Mouse (Mus musculus): Measurements from ENCODE around the gene Ptk7. TPM values are rescaled to one million over a fixed set of nuclear protein-coding genes. Genes with fewer than 3 reads are reported as not detected.

Gene Ptk7
- total and polyA plus RNA-seq, 3 experiments = 0.11 to 4.8 (median 0.29) TPM

DNA sequence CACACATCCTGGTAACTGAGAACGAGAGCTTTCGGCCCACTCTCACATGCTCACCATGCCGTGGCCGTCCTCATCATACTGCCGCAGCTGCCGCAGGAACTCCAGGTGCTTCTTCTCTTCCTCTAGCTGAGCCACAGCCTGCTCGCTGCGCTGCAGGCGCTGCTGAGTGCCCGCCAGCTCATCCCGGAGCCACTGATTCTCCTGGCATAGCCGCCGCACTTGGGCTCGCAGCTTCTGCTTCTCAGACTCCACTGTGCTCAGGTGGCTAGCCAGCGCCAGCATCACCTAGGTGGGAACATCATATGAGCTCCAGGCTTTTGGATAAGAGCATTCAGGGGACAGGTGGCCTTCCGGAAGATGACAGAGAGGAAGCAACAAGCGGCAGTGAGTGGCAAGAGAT, 12.8 kb upstream of the Ptk7 start:
- no peak overlapping the region for H3K27ac ChIP-seq (ENCODE audit: insufficient read depth, low read depth)
- no peak overlapping the region for H3K4me2 ChIP-seq (ENCODE audit: insufficient read depth, low read depth, poor library complexity, severe bottlenecking)
- H3K9ac ChIP-seq (ENCODE audit: insufficient read depth, low read depth) = no peak overlapping the region
- DNase-seq (ENCODE audit: extremely low read depth) = no peak
- H3K9me3 ChIP-seq (replicated peaks; ENCODE audit: low read length) = no peaks in the 10 kb centered on the region
- peaks cover 8% of the 10 kb centered on the region for H3K79me2 ChIP-seq (replicated peaks; ENCODE audit: control insufficient read depth, extremely low read depth, insufficient read depth, poor library complexity, severe bottlenecking)
- in situ Hi-C loops (cut with MboI; ENCODE audit: low pct_ligation_motif_present, low pct_unique_long_range_greater_than_20kb, low sequenced_read_pairs) = no loop called here
- dilution Hi-C loops (cut with MboI; ENCODE audit: extremely low pct_ligation_motif_present, extremely low pct_unique_long_range_greater_than_20kb, low sequenced_read_pairs) = no loop called here
- TF ChIP-seq CTCF (conservative IDR thresholded peaks at IDR 0.05 in 1 of 2, IDR thresholded peaks at IDR 0.05 in 1 of 2; ENCODE audit: low read depth in 2 of 2, low read length in 2 of 2) = no peak
- no peak for TF ChIP-seq BHLHE40 (IDR thresholded peaks at IDR 0.05; ENCODE audit: low read depth, low read length)
- no peak for TF ChIP-seq JUND (conservative IDR thresholded peaks at IDR 0.05; ENCODE audit: low read depth, low read length)
- TF ChIP-seq UBTF (IDR thresholded peaks at IDR 0.05; ENCODE audit: low read depth, low read length) = no peak
- TF ChIP-seq RAD21 (IDR thresholded peaks at IDR 0.05; ENCODE audit: low read depth, low read length) = no peak
- no peak for TF ChIP-seq CHD2 (IDR thresholded peaks at IDR 0.05; ENCODE audit: low read length)
- no peak for TF ChIP-seq TCF12 (IDR thresholded peaks at IDR 0.05; ENCODE audit: low read depth, low read length)
- TF ChIP-seq SIN3A (IDR thresholded peaks at IDR 0.05; ENCODE audit: low read length) = no peak
- no peak for TF ChIP-seq RCOR1 (conservative IDR thresholded peaks at IDR 0.05; ENCODE audit: low read depth, low read length)
- TF ChIP-seq TBP (conservative IDR thresholded peaks at IDR 0.05; ENCODE audit: low read depth, low read length) = no peak
- TF ChIP-seq EP300 (IDR thresholded peaks at IDR 0.05; ENCODE audit: low read length) = no peak
- no peak for TF ChIP-seq GABPA (IDR thresholded peaks at IDR 0.05; ENCODE audit: insufficient replicate concordance, low read depth, low read length)
- TF ChIP-seq ZNF384 (IDR thresholded peaks at IDR 0.05; ENCODE audit: low read depth, low read length) = no peak
- peaks cover 0 to 34% of the 10 kb centered on the region in 2 experiments for H3K36me3 ChIP-seq (replicated peaks in 1 of 2; ENCODE audit: control insufficient read depth in 1 of 2, insufficient read depth in 1 of 2, low read length in 1 of 2)
- no peak overlapping the region for H3K4me3 ChIP-seq (replicated peaks in 1 of 3; ENCODE audit: low read depth in 2 of 3, low read length in 2 of 3, poor library complexity in 1 of 3)
- no peaks in the 10 kb centered on the region for H3K27me3 ChIP-seq (replicated peaks)
- H3K4me1 ChIP-seq (ENCODE audit: control insufficient read depth in 1 of 2, insufficient read depth in 2 of 2) = peaks cover 3 to 17% of the 10 kb centered on the region in 2 experiments; a peak in 3 of 4 replicates

DNA sequence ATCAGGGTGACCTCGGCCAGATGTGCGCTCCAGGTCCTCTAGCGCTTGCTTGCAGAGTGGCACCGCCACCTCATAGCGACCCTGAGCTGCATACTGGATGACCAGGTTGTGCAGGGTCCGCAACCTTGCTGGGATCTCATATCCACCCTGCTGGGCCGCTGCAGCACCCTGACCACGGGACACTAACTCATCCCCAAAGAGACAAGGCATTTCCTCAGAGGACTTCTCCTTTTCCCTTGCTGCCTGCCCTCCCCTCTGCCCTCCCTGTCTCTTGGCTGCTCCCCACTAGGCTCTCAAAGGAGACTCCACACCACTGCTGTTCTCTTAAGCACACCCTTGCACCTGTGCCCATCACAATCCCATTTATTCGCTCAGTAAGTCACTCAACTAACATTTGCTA, 10.6 kb upstream of the Ptk7 start:
- H3K4me2 ChIP-seq (ENCODE audit: insufficient read depth, low read depth, poor library complexity, severe bottlenecking) = no peak overlapping the region
- no peaks in the 10 kb centered on the region for H3K27me3 ChIP-seq (replicated peaks)
- DNase-seq (ENCODE audit: extremely low read depth) = no peak
- TF ChIP-seq HCFC1 (IDR thresholded peaks at IDR 0.05; ENCODE audit: low read depth, low read length) (no peak), MXI1 (IDR thresholded peaks at IDR 0.05; ENCODE audit: low read depth, low read length) (no peak), CHD1 (IDR thresholded peaks at IDR 0.05; ENCODE audit: low read depth, low read length) (no peak)
- H3K9me3 ChIP-seq (replicated peaks; ENCODE audit: low read length) = no peaks in the 10 kb centered on the region
- H3K79me2 ChIP-seq (replicated peaks; ENCODE audit: control insufficient read depth, extremely low read depth, insufficient read depth, poor library complexity, severe bottlenecking) = no peaks in the 10 kb centered on the region
- dilution Hi-C loops (cut with MboI; ENCODE audit: extremely low pct_ligation_motif_present, extremely low pct_unique_long_range_greater_than_20kb, low sequenced_read_pairs) (no loop called here), in situ Hi-C loops (cut with MboI; ENCODE audit: low pct_ligation_motif_present, low pct_unique_long_range_greater_than_20kb, low sequenced_read_pairs) (no loop called here)
- no peak overlapping the region for H3K4me3 ChIP-seq (replicated peaks in 1 of 3; ENCODE audit: low read depth in 2 of 3, low read length in 2 of 3, poor library complexity in 1 of 3)
- no peak overlapping the region for H3K27ac ChIP-seq (ENCODE audit: insufficient read depth, low read depth)
- peaks cover 3 to 9% of the 10 kb centered on the region in 2 experiments; a peak in 3 of 4 replicates for H3K4me1 ChIP-seq (ENCODE audit: control insufficient read depth in 1 of 2, insufficient read depth in 2 of 2)
- peaks cover 0 to 49% of the 10 kb centered on the region in 2 experiments for H3K36me3 ChIP-seq (replicated peaks in 1 of 2; ENCODE audit: control insufficient read depth in 1 of 2, insufficient read depth in 1 of 2, low read length in 1 of 2)
- H3K9ac ChIP-seq (ENCODE audit: insufficient read depth, low read depth) = no peak overlapping the region
